Mouse (Mus musculus) cerebellum, adult 2 months (tissue): ENCODE measurements around the gene 4932438A13Rik.

Experiments used
- CTCF ChIP-seq: fragments of 200-500 bp; IDR thresholded peaks from 2 replicates; pipeline ENCODE4 v1.5.1; 2011; ENCODE audit warnings: low read depth, mild to moderate bottlenecking, control low read depth, low read length, moderate library complexity, borderline replicate concordance; ENCODE audit not compliant: insufficient read depth
- POLR2A ChIP-seq: fragments of 200-500 bp; IDR thresholded peaks from 2 replicates; pipeline ENCODE4 v1.6.1; 2011; ENCODE audit warnings: low read length, control low read depth, borderline replicate concordance; ENCODE audit not compliant: insufficient read depth

GRCm38 (mm10) chr3:36834426-36834825 is 28.5 kb upstream of the 4932438A13Rik start:
- TF ChIP-seq POLR2A (no peak), CTCF (no peak)
